Mouse (Mus musculus): Measurements from ENCODE around the gene Rab25. TPM values are rescaled to one million over a fixed set of nuclear protein-coding genes. Genes with fewer than 3 reads are reported as not detected.
A peak's percentile ranks its signal among the peaks of the same experiment; 100 is the strongest.

Gene Rab25
- polyA plus RNA-seq, 1 experiment: 0.07 TPM

DNA sequence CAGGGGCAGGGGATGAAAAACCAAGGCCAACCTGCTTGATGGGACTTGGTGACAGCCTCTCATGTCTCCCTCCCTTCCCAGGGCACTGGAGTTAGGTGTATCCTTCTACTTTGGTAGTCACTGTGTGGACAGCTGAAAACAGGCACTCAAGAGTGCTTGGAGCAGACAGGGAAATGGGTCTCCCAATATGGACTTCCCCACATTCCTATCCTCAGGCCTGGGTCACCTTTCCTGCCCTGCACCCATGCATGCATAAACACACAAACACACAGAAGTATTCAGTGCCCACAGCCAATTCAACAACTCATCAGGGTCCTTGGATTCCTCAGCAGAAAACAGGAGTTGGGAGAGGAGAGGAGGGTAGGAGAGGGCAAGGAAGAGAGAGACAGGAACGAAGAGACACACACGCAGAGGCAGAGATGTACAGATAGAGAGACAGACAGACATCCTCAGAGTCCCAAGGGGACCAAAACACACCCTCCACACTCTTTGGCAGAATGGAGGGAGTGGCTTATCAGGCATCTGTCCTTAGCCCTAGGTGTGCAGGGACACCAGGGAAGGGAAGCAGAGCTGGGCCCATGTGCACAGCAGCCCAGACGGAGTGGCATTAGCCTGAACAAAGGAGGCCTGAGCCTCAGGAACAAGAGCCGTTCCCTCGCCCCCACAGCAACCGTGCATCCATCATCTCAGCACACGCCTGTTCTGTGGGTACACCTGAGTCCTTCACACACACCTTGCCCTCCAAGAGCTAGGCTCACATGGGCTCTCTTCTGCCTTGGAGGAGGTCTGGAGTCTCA lies 18.7 kb downstream of the Rab25 start:
- Histone ChIP-seq H3ac (ENCODE audit: control insufficient read depth, insufficient read length, low read depth) (no peak overlapping the region), H3K36me3 (ENCODE audit: control insufficient read depth, insufficient read depth) (peaks cover 1% of the 10 kb centered on the region), H3K4me3 (ENCODE audit: insufficient read depth, poor library complexity, severe bottlenecking) (no peak overlapping the region), H3K27me3 (ENCODE audit: control insufficient read depth, insufficient read depth, insufficient read length) (no peaks in the 10 kb centered on the region), H3K79me3 (ENCODE audit: low read depth) (peaks cover 28% of the 10 kb centered on the region), H3K79me2 (ENCODE audit: control insufficient read depth, insufficient read depth) (peaks cover 77% of the 10 kb centered on the region)
- TF ChIP-seq FOSL1 (IDR thresholded peaks at IDR 0.05; ENCODE audit: insufficient read depth, low read length, poor library complexity, severe bottlenecking) (no peak), MAX (IDR thresholded peaks at IDR 0.05) (no peak), CEBPB (IDR thresholded peaks at IDR 0.05; ENCODE audit: low read depth) (no peak), CTCF (IDR thresholded peaks at IDR 0.05; ENCODE audit: control insufficient read depth, insufficient read depth, insufficient read length) (no peak), USF1 (IDR thresholded peaks at IDR 0.05; ENCODE audit: low read depth) (no peak), MYOG (IDR thresholded peaks at IDR 0.05; ENCODE audit: control insufficient read depth, extremely low read depth, insufficient read length) (no peak), MYOD1 (IDR thresholded peaks at IDR 0.05; ENCODE audit: control insufficient read depth, insufficient read length, low read depth) (no peak)

DNA sequence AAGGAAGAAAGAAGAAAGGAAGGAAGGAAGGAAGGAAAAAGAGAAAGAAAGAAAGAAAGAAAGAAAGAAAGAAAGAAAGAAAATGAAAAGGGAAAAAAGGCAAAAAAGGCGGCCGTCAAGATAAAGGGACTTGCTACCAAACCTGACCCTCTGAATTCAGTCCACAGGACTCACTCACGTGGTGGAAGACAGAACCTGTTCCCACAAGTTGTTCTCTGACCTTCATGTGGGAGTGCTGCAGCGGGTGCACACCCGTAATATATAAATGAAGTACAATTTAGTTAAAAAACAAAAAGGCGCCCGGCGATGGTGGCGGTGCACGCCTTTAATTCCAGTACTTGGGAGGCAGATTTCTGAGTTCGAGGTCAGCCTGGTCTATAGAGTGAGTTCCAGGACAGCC lies 19.5 kb downstream of the Rab25 start:
- peaks cover 23% of the 10 kb centered on the region for H3K79me3 ChIP-seq (ENCODE audit: low read depth)
- TF ChIP-seq FOSL1 (IDR thresholded peaks at IDR 0.05; ENCODE audit: insufficient read depth, low read length, poor library complexity, severe bottlenecking) (no peak), USF1 (IDR thresholded peaks at IDR 0.05; ENCODE audit: low read depth) (no peak), CEBPB (IDR thresholded peaks at IDR 0.05; ENCODE audit: low read depth) (no peak), CTCF (IDR thresholded peaks at IDR 0.05; ENCODE audit: control insufficient read depth, insufficient read depth, insufficient read length) (no peak), MYOG (IDR thresholded peaks at IDR 0.05; ENCODE audit: control insufficient read depth, extremely low read depth, insufficient read length) (no peak), MYOD1 (IDR thresholded peaks at IDR 0.05; ENCODE audit: control insufficient read depth, insufficient read length, low read depth) (no peak), MAX (IDR thresholded peaks at IDR 0.05) (no peak)
- H3K27me3 ChIP-seq (ENCODE audit: control insufficient read depth, insufficient read depth, insufficient read length): no peaks in the 10 kb centered on the region
- H3K4me3 ChIP-seq (ENCODE audit: insufficient read depth, poor library complexity, severe bottlenecking): no peak overlapping the region
- H3ac ChIP-seq (ENCODE audit: control insufficient read depth, insufficient read length, low read depth): no peak overlapping the region
- H3K36me3 ChIP-seq (ENCODE audit: control insufficient read depth, insufficient read depth): peaks cover 6% of the 10 kb centered on the region
- H3K79me2 ChIP-seq (ENCODE audit: control insufficient read depth, insufficient read depth): peaks cover 69% of the 10 kb centered on the region

DNA sequence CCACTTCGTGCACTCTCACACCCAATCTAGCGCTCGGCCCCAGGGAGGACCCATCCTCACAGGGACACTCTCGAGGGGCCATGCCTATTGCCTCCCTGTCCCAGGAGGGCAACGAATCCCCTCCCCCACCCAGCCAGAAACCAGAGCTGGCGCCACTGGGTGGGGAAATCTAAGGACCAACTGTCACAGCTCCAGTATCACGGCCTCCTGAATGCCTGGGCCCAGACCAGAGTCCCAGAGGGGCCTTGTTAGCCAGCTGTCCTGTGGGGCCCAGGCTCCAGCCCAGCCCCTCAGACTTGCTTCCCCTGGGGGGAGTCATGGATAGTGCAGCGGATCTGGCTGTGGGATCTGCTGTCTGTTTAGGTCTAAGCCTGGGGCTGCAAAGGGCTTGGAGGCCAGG lies 20.5 kb downstream of the Rab25 start:
- Histone ChIP-seq H3K4me3 (ENCODE audit: insufficient read depth, poor library complexity, severe bottlenecking) (no peak overlapping the region), H3K27me3 (ENCODE audit: control insufficient read depth, insufficient read depth, insufficient read length) (no peaks in the 10 kb centered on the region), H3K79me2 (ENCODE audit: control insufficient read depth, insufficient read depth) (peaks cover 58% of the 10 kb centered on the region), H3K36me3 (ENCODE audit: control insufficient read depth, insufficient read depth) (peaks cover 6% of the 10 kb centered on the region), H3K79me3 (ENCODE audit: low read depth) (peaks cover 13% of the 10 kb centered on the region), H3ac (ENCODE audit: control insufficient read depth, insufficient read length, low read depth) (no peak overlapping the region)
- TF ChIP-seq USF1 (IDR thresholded peaks at IDR 0.05; ENCODE audit: low read depth) (no peak), MYOD1 (IDR thresholded peaks at IDR 0.05; ENCODE audit: control insufficient read depth, insufficient read length, low read depth) (no peak), CTCF (IDR thresholded peaks at IDR 0.05; ENCODE audit: control insufficient read depth, insufficient read depth, insufficient read length) (no peak), FOSL1 (IDR thresholded peaks at IDR 0.05; ENCODE audit: insufficient read depth, low read length, poor library complexity, severe bottlenecking) (no peak), MAX (IDR thresholded peaks at IDR 0.05) (no peak), CEBPB (IDR thresholded peaks at IDR 0.05; ENCODE audit: low read depth) (no peak), MYOG (IDR thresholded peaks at IDR 0.05; ENCODE audit: control insufficient read depth, extremely low read depth, insufficient read length) (no peak)

DNA sequence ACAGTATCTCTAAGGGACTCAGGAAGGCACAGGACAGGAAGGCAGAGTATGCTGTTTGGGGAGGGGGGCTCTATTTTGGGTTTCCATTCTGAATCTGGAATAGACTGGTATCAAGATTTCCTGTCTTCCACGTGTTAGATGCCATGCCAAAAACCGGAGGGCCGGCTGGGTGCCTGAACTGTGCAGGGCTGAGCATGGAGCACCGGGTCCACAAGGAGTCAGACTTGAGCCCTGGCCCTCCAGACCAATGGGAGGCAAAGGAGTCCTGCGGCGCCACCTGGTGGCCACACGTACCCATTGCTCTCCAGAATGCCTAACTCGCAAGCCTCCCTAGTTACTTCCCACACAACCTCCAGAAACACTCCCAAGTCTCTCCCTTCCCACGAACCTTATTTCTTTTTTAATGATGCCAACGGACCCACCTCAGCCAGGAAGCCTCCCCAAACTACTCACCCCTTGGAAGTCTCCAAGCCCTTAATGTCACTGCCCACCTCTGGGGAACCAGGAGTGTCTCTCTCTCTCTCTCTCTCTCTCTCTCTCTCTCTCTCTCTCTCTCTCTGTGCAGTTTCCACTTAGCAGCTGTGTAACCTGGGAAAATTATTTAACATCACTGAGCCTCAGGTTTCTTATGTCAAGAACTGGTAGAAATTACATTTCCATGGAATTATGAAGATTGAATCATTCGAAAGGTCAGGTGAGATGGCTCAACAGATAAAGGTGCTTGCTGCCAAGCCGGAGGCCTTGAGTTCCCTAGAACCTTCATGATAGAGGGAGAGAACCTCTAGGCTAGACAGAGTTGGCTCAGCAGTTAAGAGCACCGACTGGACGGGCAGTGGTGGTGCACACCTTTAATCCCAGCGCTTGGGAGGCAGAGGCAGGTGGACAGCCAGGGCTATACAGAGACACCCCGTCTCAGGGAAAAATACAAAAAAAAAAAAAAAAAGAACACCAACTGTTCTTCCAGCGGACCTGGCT lies 21.7 kb downstream of the Rab25 start:
- Histone ChIP-seq H3K79me2 (ENCODE audit: control insufficient read depth, insufficient read depth) (peaks cover 47% of the 10 kb centered on the region), H3K4me3 (ENCODE audit: insufficient read depth, poor library complexity, severe bottlenecking) (no peak overlapping the region), H3K36me3 (ENCODE audit: control insufficient read depth, insufficient read depth) (peaks cover 6% of the 10 kb centered on the region), H3ac (ENCODE audit: control insufficient read depth, insufficient read length, low read depth) (no peak overlapping the region), H3K27me3 (ENCODE audit: control insufficient read depth, insufficient read depth, insufficient read length) (no peaks in the 10 kb centered on the region), H3K79me3 (ENCODE audit: low read depth) (peaks cover 9% of the 10 kb centered on the region)
- TF ChIP-seq CEBPB (IDR thresholded peaks at IDR 0.05; ENCODE audit: low read depth): no peak
- peak; percentile 99 for TF ChIP-seq CTCF (IDR thresholded peaks at IDR 0.05; ENCODE audit: control insufficient read depth, insufficient read depth, insufficient read length)
- no peak for TF ChIP-seq MYOG (IDR thresholded peaks at IDR 0.05; ENCODE audit: control insufficient read depth, extremely low read depth, insufficient read length)
- no peak for TF ChIP-seq FOSL1 (IDR thresholded peaks at IDR 0.05; ENCODE audit: insufficient read depth, low read length, poor library complexity, severe bottlenecking)
- peak; percentile 69 for TF ChIP-seq MAX (IDR thresholded peaks at IDR 0.05)

DNA sequence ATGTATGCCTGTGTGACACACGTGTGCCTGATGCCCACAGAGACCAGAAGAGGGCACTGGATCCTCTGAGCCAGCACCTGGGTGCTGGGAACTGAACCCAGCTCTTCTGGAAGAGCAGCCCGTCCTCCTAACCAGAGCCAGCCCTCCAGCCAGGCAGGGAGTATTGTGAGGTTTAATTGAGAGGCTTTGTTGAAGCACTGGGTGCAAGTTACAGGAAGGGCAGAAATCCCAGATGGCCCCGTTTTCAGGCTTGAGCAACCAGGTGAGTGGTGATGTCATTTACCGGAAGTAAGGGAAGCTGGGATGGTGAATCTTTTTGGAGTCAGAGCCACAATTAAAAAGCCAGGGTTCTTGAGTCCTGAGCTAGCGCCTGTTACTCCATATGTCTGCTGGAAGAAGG lies 23.1 kb downstream of the Rab25 start:
- Histone ChIP-seq H3ac (ENCODE audit: control insufficient read depth, insufficient read length, low read depth) (no peak overlapping the region), H3K4me3 (ENCODE audit: insufficient read depth, poor library complexity, severe bottlenecking) (no peak overlapping the region), H3K79me3 (ENCODE audit: low read depth) (peaks cover 4% of the 10 kb centered on the region), H3K79me2 (ENCODE audit: control insufficient read depth, insufficient read depth) (peaks cover 33% of the 10 kb centered on the region), H3K27me3 (ENCODE audit: control insufficient read depth, insufficient read depth, insufficient read length) (no peaks in the 10 kb centered on the region), H3K36me3 (ENCODE audit: control insufficient read depth, insufficient read depth) (peaks cover 6% of the 10 kb centered on the region)
- TF ChIP-seq MYOD1 (IDR thresholded peaks at IDR 0.05; ENCODE audit: control insufficient read depth, insufficient read length, low read depth) (no peak), USF1 (IDR thresholded peaks at IDR 0.05; ENCODE audit: low read depth) (no peak), CEBPB (IDR thresholded peaks at IDR 0.05; ENCODE audit: low read depth) (no peak), MYOG (IDR thresholded peaks at IDR 0.05; ENCODE audit: control insufficient read depth, extremely low read depth, insufficient read length) (no peak), FOSL1 (IDR thresholded peaks at IDR 0.05; ENCODE audit: insufficient read depth, low read length, poor library complexity, severe bottlenecking) (no peak), MAX (IDR thresholded peaks at IDR 0.05) (no peak), CTCF (IDR thresholded peaks at IDR 0.05; ENCODE audit: control insufficient read depth, insufficient read depth, insufficient read length) (no peak)

Measured in C2C12 (cell line).